Mouse (Mus musculus) C2C12 (cell line): ENCODE results near the gene Tep1. TPM values are rescaled to one million over a fixed set of nuclear protein-coding genes. Genes with fewer than 3 reads are reported as not detected.

ENCODE experiments used
- H3K27me3 ChIP-seq: one replicate; pipeline ENCODE4 v1.6.1; 2011; ENCODE audit not compliant: control insufficient read depth, insufficient read depth, insufficient read length
- H3K36me3 ChIP-seq: one replicate; pipeline ENCODE4 v1.6.1; 2011; ENCODE audit not compliant: control insufficient read depth, insufficient read depth
- H3K4me3 ChIP-seq: one replicate; pipeline ENCODE4 v1.5.1; 2011; ENCODE audit warnings: mild to moderate bottlenecking, control low read depth; ENCODE audit not compliant: poor library complexity, insufficient read depth, severe bottlenecking
- H3K79me2 ChIP-seq: one replicate; pipeline ENCODE4 v1.6.1; 2011; ENCODE audit not compliant: control insufficient read depth, insufficient read depth
- H3K79me3 ChIP-seq: one replicate; pipeline ENCODE4 v1.6.1; 2011; ENCODE audit warnings: low read depth, control low read depth
- H3ac ChIP-seq: one replicate; pipeline ENCODE3; 2011; ENCODE audit warnings: low read depth; ENCODE audit not compliant: control insufficient read depth, insufficient read length
- CEBPB ChIP-seq: IDR thresholded peaks from one replicate; pipeline ENCODE4 v1.6.1; 2011; ENCODE audit warnings: low read depth, mild to moderate bottlenecking, control low read depth, moderate library complexity
- CTCF ChIP-seq: IDR thresholded peaks from one replicate; pipeline ENCODE4 v1.5.1; 2011; ENCODE audit not compliant: control insufficient read depth, insufficient read depth, insufficient read length
- FOSL1 ChIP-seq: IDR thresholded peaks from one replicate; pipeline ENCODE4 v1.8.0; 2011; ENCODE audit warnings: mild to moderate bottlenecking, low read length; ENCODE audit not compliant: poor library complexity, insufficient read depth, severe bottlenecking
- MAX ChIP-seq: IDR thresholded peaks from one replicate; pipeline ENCODE4 v1.6.1; 2011; ENCODE audit warnings: mild to moderate bottlenecking, control low read depth
- MYOD1 ChIP-seq: IDR thresholded peaks from one replicate; pipeline ENCODE4 v1.6.1; 2011; ENCODE audit warnings: low read depth; ENCODE audit not compliant: control insufficient read depth, insufficient read length
- MYOG ChIP-seq: IDR thresholded peaks from one replicate; pipeline ENCODE4 v1.6.1; 2011; ENCODE audit not compliant: control insufficient read depth, insufficient read length; ENCODE audit errors: extremely low read depth
- USF1 ChIP-seq: IDR thresholded peaks from one replicate; pipeline ENCODE4 v1.6.1; 2011; ENCODE audit warnings: low read depth, mild to moderate bottlenecking, control low read depth, moderate library complexity
- polyA plus RNA-seq: library from polyadenylated mRNA; unstranded; fragments of >200 nt; fragmentation: generic; extraction: Trizol; gene quantifications from one replicate; pipeline ENCODE4 v1.2.1, GENCODE M21; 2012; ENCODE audit warnings: missing spikeins

Tep1 gene
- polyA plus RNA-seq, 1 experiment, result 9.9 TPM

- Histone ChIP-seq H3K27me3 (no peaks in the 10 kb centered on the region), H3ac (no peak overlapping the region), H3K79me2 (no peaks in the 10 kb centered on the region), H3K36me3 (no peaks in the 10 kb centered on the region), H3K4me3 (no peak overlapping the region), H3K79me3 (no peaks in the 10 kb centered on the region)
- TF ChIP-seq CEBPB (no peak), USF1 (no peak), CTCF (no peak), FOSL1 (no peak), MAX (no peak), MYOG (no peak), MYOD1 (no peak)
Observed at GRCm38 (mm10) chr14:50892091-50892490, 21.7 kb upstream of the Tep1 start.

- no peaks in the 10 kb centered on the region for H3K27me3 ChIP-seq
- no peak for TF ChIP-seq CTCF
- TF ChIP-seq MAX, result no peak
- no peak for TF ChIP-seq CEBPB
- no peak for TF ChIP-seq USF1
- no peak for TF ChIP-seq MYOG
- no peak for TF ChIP-seq FOSL1
- TF ChIP-seq MYOD1, result no peak
- no peaks in the 10 kb centered on the region for H3K36me3 ChIP-seq
- no peak overlapping the region for H3K4me3 ChIP-seq
- H3K79me3 ChIP-seq, result no peaks in the 10 kb centered on the region
- H3ac ChIP-seq, result no peak overlapping the region
- no peaks in the 10 kb centered on the region for H3K79me2 ChIP-seq
Observed at GRCm38 (mm10) chr14:50891621-50892020, 21.3 kb upstream of the Tep1 start.

GRCm38 (mm10) chr14:50876236-50876950, 6.0 kb upstream of the Tep1 start:
- H3K79me3 ChIP-seq, result no peaks in the 10 kb centered on the region
- H3ac ChIP-seq, result no peak overlapping the region
- H3K4me3 ChIP-seq, result no peak overlapping the region
- H3K27me3 ChIP-seq, result no peaks in the 10 kb centered on the region
- TF ChIP-seq USF1, result no peak
- TF ChIP-seq CEBPB, result no peak
- no peaks in the 10 kb centered on the region for H3K79me2 ChIP-seq
- H3K36me3 ChIP-seq, result no peaks in the 10 kb centered on the region

GRCm38 (mm10) chr14:50875591-50876230, 5.4 kb upstream of the Tep1 start:
- no peak for TF ChIP-seq MYOG
- Histone ChIP-seq H3K36me3 (no peaks in the 10 kb centered on the region), H3K79me3 (no peaks in the 10 kb centered on the region), H3K79me2 (no peaks in the 10 kb centered on the region), H3ac (no peak overlapping the region), H3K4me3 (no peak overlapping the region), H3K27me3 (no peaks in the 10 kb centered on the region)

- Histone ChIP-seq H3K36me3 (no peaks in the 10 kb centered on the region), H3ac (no peak overlapping the region), H3K79me3 (no peaks in the 10 kb centered on the region), H3K27me3 (no peaks in the 10 kb centered on the region), H3K4me3 (no peak overlapping the region), H3K79me2 (no peaks in the 10 kb centered on the region)
- TF ChIP-seq CEBPB (no peak), CTCF (no peak), MYOG (no peak), USF1 (no peak), MAX (no peak), FOSL1 (no peak), MYOD1 (no peak)
Observed at GRCm38 (mm10) chr14:50875175-50875574, 4.8 kb upstream of the Tep1 start.

- Histone ChIP-seq H3K36me3 (peaks cover 17% of the 10 kb centered on the region), H3K4me3 (no peak overlapping the region)
Observed at GRCm38 (mm10) chr14:50871284-50871683, 924 bp upstream of the Tep1 start.

More at GRCm38 (mm10) chr14:50871284-50871683, 924 bp upstream of the Tep1 start:
- no peak for TF ChIP-seq CEBPB
- no peak for TF ChIP-seq MAX
- TF ChIP-seq MYOD1, result no peak
- TF ChIP-seq USF1, result no peak
- TF ChIP-seq FOSL1, result no peak
- no peak for TF ChIP-seq CTCF
- TF ChIP-seq MYOG, result no peak
- H3K79me2 ChIP-seq, result peaks cover 12% of the 10 kb centered on the region
- H3K27me3 ChIP-seq, result no peaks in the 10 kb centered on the region
- H3ac ChIP-seq, result no peak overlapping the region
- no peaks in the 10 kb centered on the region for H3K79me3 ChIP-seq
